Mouse (Mus musculus) myocyte (in vitro differentiated cells): ENCODE data around the gene Flrt3. TPM values are rescaled to one million over a fixed set of nuclear protein-coding genes. Genes with fewer than 3 reads are reported as not detected.

Source experiments
- H3K27me3 ChIP-seq: one replicate; pipeline ENCODE4 v1.6.1; 2011; ENCODE audit not compliant: control insufficient read depth, insufficient read depth, insufficient read length
- H3K36me3 ChIP-seq: one replicate; pipeline ENCODE4 v1.6.1; 2011; ENCODE audit not compliant: control insufficient read depth, insufficient read depth
- H3K4me2 ChIP-seq: one replicate; pipeline ENCODE4 v1.6.1; 2011; ENCODE audit warnings: low read depth, control low read depth
- H3K4me3 ChIP-seq: one replicate; pipeline ENCODE4 v1.5.1; 2011; ENCODE audit warnings: mild to moderate bottlenecking, control low read depth, moderate library complexity
- H3K79me2 ChIP-seq: one replicate; pipeline ENCODE4 v1.6.1; 2011; ENCODE audit not compliant: control insufficient read depth, insufficient read depth
- H3ac ChIP-seq: one replicate; pipeline ENCODE4 v1.6.1; 2011; ENCODE audit not compliant: control insufficient read depth, insufficient read length
- CEBPB ChIP-seq: IDR thresholded peaks from 2 replicates; pipeline ENCODE4 v1.6.1; 2011; ENCODE audit warnings: mild to moderate bottlenecking, moderate library complexity; ENCODE audit not compliant: poor library complexity, insufficient read depth, severe bottlenecking
- E2F4 ChIP-seq: IDR thresholded peaks from one replicate; pipeline ENCODE4 v1.6.1; 2011; ENCODE audit warnings: mild to moderate bottlenecking, control low read depth, moderate library complexity; ENCODE audit not compliant: insufficient read depth
- MAX ChIP-seq: IDR thresholded peaks from one replicate; pipeline ENCODE4 v1.6.1; 2011; ENCODE audit warnings: low read depth, mild to moderate bottlenecking, control low read depth
- MYOD1 ChIP-seq, 3 experiments: IDR thresholded peaks; one replicate each; pipeline ENCODE4 v1.6.1; 2011; ENCODE audit warnings: control low read depth in 2 of 3, low read depth in 2 of 3, mild to moderate bottlenecking in 2 of 3, moderate library complexity in 1 of 3; ENCODE audit not compliant: insufficient read length in 2 of 3, control insufficient read depth in 1 of 3
- MYOG ChIP-seq, 3 experiments: IDR thresholded peaks; one replicate each; pipeline ENCODE4 v1.6.1; 2011; ENCODE audit warnings: control low read depth in 2 of 3, low read depth in 2 of 3, mild to moderate bottlenecking in 2 of 3; ENCODE audit not compliant: insufficient read length in 2 of 3, control insufficient read depth in 1 of 3, insufficient read depth in 1 of 3
- POLR2A ChIP-seq: IDR thresholded peaks from one replicate; pipeline ENCODE4 v1.6.1; 2011; ENCODE audit warnings: low read depth, mild to moderate bottlenecking, control low read depth, moderate library complexity; ENCODE audit not compliant: insufficient read length
- POLR2AphosphoS2 ChIP-seq: IDR thresholded peaks from one replicate; pipeline ENCODE4 v1.6.1; 2011; ENCODE audit warnings: low read depth, control low read depth; ENCODE audit not compliant: insufficient read length
- REST ChIP-seq: IDR thresholded peaks from one replicate; pipeline ENCODE4 v1.6.1; 2011; ENCODE audit warnings: mild to moderate bottlenecking, control low read depth, moderate library complexity; ENCODE audit not compliant: insufficient read depth, insufficient read length
- SRF ChIP-seq: IDR thresholded peaks from one replicate; pipeline ENCODE4 v1.6.1; 2011; ENCODE audit warnings: low read depth; ENCODE audit not compliant: control insufficient read depth, insufficient read length
- TCF12 ChIP-seq: IDR thresholded peaks from one replicate; pipeline ENCODE4 v1.6.1; 2011; ENCODE audit warnings: mild to moderate bottlenecking, control low read depth; ENCODE audit not compliant: poor library complexity, insufficient read depth, severe bottlenecking
- TCF3 ChIP-seq: IDR thresholded peaks from one replicate; pipeline ENCODE4 v1.6.1; 2011; ENCODE audit warnings: low read depth, control low read depth; ENCODE audit not compliant: insufficient read length
- USF1 ChIP-seq: IDR thresholded peaks from one replicate; pipeline ENCODE4 v1.6.1; 2011; ENCODE audit warnings: low read depth, mild to moderate bottlenecking, control low read depth, moderate library complexity
- polyA plus RNA-seq: library from polyadenylated mRNA; unstranded; fragments of >200 nt; fragmentation: generic; extraction: Trizol; gene quantifications from one replicate; pipeline ENCODE4 v1.2.1, GENCODE M21; 2012; ENCODE audit warnings: missing spikeins

Flrt3 gene
- polyA plus RNA-seq, 1 experiment: 0.08 TPM

GRCm38 (mm10) chr2:140664381-140664780, 6.9 kb downstream of the Flrt3 start:
- Histone ChIP-seq H3K27me3 (no peaks in the 10 kb centered on the region), H3K79me2 (no peaks in the 10 kb centered on the region), H3K4me3 (no peak overlapping the region), H3ac (no peak overlapping the region), H3K36me3 (no peaks in the 10 kb centered on the region), H3K4me2 (no peak overlapping the region)
- no peak for TF ChIP-seq TCF3
- no peak for TF ChIP-seq MAX
- no peak for TF ChIP-seq REST

GRCm38 (mm10) chr2:140662673-140663072, 8.6 kb downstream of the Flrt3 start:
- Histone ChIP-seq H3K4me2 (no peak overlapping the region), H3K36me3 (no peaks in the 10 kb centered on the region), H3K27me3 (no peaks in the 10 kb centered on the region), H3K4me3 (no peak overlapping the region), H3ac (no peak overlapping the region), H3K79me2 (no peaks in the 10 kb centered on the region)
- no peak for TF ChIP-seq POLR2A
- TF ChIP-seq REST: no peak
- TF ChIP-seq MYOG (IDR thresholded peaks at IDR 0.05; ENCODE audit: control insufficient read depth in 1 of 3, insufficient read depth in 1 of 3, insufficient read length in 2 of 3, low read depth in 2 of 3): no peak
- TF ChIP-seq E2F4: no peak
- TF ChIP-seq TCF12: no peak
- TF ChIP-seq MAX: no peak
- no peak for TF ChIP-seq USF1
- no peak for TF ChIP-seq SRF
- TF ChIP-seq MYOD1 (IDR thresholded peaks at IDR 0.05; ENCODE audit: control insufficient read depth in 1 of 3, insufficient read length in 2 of 3, low read depth in 2 of 3): no peak
- no peak for TF ChIP-seq POLR2AphosphoS2
- TF ChIP-seq CEBPB: no peak
- TF ChIP-seq TCF3: no peak

GRCm38 (mm10) chr2:140653978-140654377, 17.3 kb downstream of the Flrt3 start:
- no peak overlapping the region for H3ac ChIP-seq
- H3K4me3 ChIP-seq: no peak overlapping the region
- no peak overlapping the region for H3K4me2 ChIP-seq
- no peak for TF ChIP-seq SRF
- TF ChIP-seq TCF12: no peak
- TF ChIP-seq E2F4: no peak
- H3K79me2 ChIP-seq: no peaks in the 10 kb centered on the region
- H3K27me3 ChIP-seq: no peaks in the 10 kb centered on the region
- H3K36me3 ChIP-seq: no peaks in the 10 kb centered on the region

GRCm38 (mm10) chr2:140653481-140653880, 17.8 kb downstream of the Flrt3 start:
- Histone ChIP-seq H3ac (no peak overlapping the region), H3K79me2 (no peaks in the 10 kb centered on the region), H3K27me3 (no peaks in the 10 kb centered on the region), H3K4me3 (no peak overlapping the region), H3K36me3 (no peaks in the 10 kb centered on the region), H3K4me2 (no peak overlapping the region)
- TF ChIP-seq TCF3 (no peak), MAX (no peak), MYOG (IDR thresholded peaks at IDR 0.05; ENCODE audit: control insufficient read depth in 1 of 3, insufficient read depth in 1 of 3, insufficient read length in 2 of 3, low read depth in 2 of 3) (no peak), TCF12 (no peak), POLR2AphosphoS2 (no peak), POLR2A (no peak), E2F4 (no peak), CEBPB (no peak), SRF (no peak), MYOD1 (IDR thresholded peaks at IDR 0.05; ENCODE audit: control insufficient read depth in 1 of 3, insufficient read length in 2 of 3, low read depth in 2 of 3) (no peak), REST (no peak), USF1 (no peak)

GRCm38 (mm10) chr2:140621730-140622337, 49.4 kb downstream of the Flrt3 start:
- no peak for TF ChIP-seq MAX
- no peak for TF ChIP-seq TCF3
- no peak for TF ChIP-seq POLR2AphosphoS2
- no peak for TF ChIP-seq POLR2A
- TF ChIP-seq USF1: no peak
- TF ChIP-seq TCF12: no peak
- TF ChIP-seq MYOG (IDR thresholded peaks at IDR 0.05; ENCODE audit: control insufficient read depth in 1 of 3, insufficient read depth in 1 of 3, insufficient read length in 2 of 3, low read depth in 2 of 3): no peak
- TF ChIP-seq MYOD1 (IDR thresholded peaks at IDR 0.05; ENCODE audit: control insufficient read depth in 1 of 3, insufficient read length in 2 of 3, low read depth in 2 of 3): no peak
- TF ChIP-seq CEBPB: no peak
- no peak for TF ChIP-seq REST
- no peak for TF ChIP-seq E2F4
- no peak for TF ChIP-seq SRF
- Histone ChIP-seq H3ac (no peak overlapping the region), H3K36me3 (no peaks in the 10 kb centered on the region), H3K79me2 (no peaks in the 10 kb centered on the region), H3K4me2 (no peak overlapping the region), H3K4me3 (no peak overlapping the region), H3K27me3 (no peaks in the 10 kb centered on the region)
